Mouse (Mus musculus): ENCODE results near the gene Abhd14a.

Abhd14a gene

DNA sequence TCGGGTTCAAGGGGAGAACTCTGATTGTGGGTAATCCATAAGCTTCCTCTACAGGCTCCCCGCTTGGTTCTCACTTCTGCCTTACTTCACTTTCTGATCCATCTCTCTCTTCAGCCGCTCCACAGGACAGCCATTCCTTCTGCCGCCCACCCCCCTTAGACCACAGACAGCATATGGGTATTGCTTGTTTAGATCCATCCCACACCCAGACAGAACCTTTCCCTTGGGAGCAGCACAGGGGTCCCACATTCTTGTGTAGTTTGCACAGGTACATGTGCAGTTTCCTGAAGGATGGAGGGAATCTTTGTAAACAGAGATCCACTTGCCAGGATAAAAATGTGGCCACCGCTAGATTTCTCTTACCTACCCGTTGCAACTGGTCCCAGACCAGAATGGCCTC lies 4.9 kb upstream of the Abhd14a start:
- no peak for DNase-seq (ENCODE audit: low spot score)

DNA sequence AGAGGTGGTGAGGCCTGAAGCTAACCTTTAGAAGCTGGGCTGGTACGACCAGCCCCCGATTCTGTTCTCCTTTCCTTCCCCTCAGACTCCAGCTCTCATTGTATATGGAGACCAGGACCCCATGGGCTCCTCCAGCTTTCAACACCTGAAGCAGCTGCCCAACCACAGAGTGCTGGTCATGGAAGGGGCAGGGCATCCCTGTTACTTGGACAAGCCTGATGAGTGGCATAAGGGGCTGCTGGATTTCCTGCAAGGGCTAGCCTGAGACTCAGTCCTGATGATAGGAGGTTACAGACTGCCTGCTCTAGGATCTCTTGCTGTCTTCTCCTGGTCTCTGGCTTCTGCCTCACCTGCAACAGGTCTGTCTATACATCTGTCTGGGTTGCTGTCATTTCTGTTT lies 4.4 kb upstream of the Abhd14a start:
- no peak for DNase-seq (ENCODE audit: low spot score)

DNA sequence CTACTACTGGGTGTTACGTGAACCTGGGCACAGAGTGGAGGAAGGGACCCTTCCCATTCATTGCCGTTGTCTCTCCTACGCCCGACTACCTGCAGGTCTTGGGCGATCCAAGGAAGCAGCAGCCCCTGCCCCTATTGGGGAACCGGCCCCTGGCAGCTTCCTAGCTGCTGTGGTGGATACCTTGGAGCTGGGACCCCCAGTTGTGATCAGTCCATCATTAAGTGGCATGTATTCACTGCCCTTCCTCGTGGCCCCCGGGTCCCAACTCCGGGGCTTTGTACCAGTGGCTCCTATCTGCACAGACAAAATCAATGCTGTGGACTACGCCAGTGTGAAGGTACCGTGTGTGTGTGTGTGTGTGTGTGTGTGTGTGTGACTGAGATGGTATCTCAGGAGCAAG lies 3.8 kb upstream of the Abhd14a start:
- no peak for DNase-seq (ENCODE audit: low spot score)

DNA sequence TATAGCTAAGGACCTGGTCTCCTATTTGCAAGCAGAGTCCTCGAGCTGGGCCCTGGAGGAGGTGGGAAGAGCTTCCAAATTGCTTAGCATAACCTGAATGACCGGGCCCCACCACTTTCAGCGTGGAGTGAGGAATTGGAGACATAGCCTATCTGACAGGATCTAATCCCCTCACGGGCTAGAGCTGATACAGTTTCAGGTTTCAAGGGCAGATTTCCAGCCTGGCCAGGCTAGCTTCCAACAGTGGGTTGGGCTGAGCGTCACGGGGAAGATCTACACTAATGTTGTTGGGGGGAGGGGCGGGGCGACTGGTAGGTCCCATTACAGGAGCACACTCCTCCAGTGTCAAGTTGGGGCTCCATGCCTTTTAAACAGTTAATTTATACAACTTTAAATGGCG lies 3.2 kb upstream of the Abhd14a start:
- DNase-seq (ENCODE audit: low spot score) = no peak

DNA sequence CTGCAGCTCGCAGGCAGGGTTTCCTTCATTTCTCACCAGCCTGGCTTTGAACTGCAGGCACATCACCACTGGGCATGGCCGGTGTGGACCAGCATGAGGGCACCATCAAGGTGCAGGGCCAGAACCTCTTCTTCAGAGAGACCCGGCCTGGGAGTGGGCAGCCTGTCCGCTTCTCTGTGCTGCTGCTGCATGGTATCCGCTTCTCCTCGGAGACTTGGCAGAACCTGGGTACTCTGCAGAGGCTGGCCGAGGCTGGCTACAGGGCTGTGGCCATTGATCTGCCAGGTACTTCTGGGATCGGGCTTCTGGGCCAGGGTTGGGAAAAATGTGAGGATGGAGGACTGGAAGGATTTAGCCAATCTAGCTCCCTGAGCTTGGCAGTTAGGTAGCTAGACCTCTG lies 2.5 kb upstream of the Abhd14a start:
- DNase-seq (ENCODE audit: low spot score) = no peak

DNA sequence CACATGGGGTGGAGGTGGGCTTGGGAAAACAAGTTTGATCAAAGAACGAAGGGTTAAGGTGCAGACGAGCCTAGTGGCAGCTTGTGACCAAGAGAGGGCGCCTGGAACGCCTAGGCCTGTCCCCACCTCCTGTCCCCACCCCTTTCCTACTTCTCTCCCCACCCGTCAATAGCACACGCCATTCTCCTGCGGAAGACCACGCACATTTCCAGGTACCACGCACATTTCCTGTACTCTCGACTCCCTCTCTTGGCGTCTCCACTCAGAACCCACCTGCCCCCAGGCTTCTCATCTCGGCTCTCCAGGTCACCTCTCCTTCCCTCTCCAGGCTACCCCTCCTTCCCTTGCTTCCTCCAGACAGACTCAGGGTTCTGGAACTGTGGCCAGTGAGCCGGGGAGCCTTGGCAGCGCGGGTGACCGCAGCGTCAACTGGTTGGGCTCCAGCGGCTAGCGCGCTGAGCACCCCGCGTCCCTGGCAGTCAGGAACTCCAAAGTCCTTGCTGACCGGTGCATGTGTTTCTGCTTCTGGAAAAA lies 1.1 kb upstream of the Abhd14a start:
- peak; percentile 64 for DNase-seq (ENCODE audit: low spot score)

DNA sequence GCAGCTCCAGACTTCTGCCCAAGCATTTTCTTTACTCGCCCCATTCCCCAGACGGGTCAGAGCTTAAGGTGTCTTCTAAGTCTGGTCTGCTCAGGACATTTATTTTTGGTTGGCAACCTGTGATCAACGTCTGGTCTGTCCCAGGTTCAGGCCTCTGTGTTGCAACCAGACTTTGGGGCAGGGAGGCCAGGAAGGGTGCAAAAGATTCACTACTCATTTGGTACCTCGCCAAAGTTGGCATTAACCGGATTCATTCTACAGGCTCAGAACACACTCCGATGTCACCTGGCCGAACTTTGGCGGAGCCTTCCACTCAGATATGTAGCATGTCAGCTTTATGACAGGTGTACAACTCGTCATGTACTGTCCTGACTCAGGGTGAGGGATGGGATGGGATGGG lies 473 bp upstream of the Abhd14a start:
- no peak for DNase-seq (ENCODE audit: low spot score)

DNA sequence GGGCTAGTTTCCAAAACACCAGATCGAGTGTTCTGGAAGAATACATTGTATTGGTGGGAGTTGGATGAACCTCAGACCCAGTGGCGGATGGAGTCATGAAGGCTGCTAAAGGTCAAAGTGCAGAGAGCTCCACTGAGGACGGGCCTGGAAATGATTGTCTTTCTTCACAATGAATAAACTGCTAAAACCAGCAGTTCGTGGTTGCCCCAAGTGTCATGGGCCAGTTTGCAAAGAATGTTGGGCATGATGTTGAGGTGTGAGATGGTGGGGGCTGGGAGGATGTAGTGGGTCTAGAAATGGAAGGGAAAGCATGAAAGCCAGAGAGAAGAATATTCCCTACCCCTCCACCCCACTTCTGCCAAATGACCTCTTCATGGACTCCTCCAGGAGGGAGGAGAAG lies 2.6 kb downstream of the Abhd14a start:
- no peak for DNase-seq (ENCODE audit: low spot score)

DNA sequence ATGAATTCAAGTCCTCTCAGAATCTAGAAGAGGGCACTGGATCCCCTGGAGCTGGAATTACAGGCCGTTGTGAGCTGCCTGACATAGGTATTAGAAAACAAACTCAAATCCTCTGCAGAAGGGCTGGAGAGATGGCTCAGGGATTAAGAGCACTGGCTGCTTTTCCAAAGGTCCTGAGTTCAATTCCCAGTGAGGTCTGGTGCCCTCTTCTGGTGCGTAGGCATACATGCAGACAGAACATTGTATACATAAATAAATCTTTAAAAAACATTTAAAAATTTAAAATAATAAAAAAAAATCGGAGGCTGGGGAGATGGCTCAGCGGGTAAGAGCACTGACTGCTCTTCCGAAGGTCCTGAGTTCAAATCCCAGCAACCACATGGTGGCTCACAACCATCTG lies 4.8 kb downstream of the Abhd14a start:
- DNase-seq (ENCODE audit: low spot score) = no peak

DNA sequence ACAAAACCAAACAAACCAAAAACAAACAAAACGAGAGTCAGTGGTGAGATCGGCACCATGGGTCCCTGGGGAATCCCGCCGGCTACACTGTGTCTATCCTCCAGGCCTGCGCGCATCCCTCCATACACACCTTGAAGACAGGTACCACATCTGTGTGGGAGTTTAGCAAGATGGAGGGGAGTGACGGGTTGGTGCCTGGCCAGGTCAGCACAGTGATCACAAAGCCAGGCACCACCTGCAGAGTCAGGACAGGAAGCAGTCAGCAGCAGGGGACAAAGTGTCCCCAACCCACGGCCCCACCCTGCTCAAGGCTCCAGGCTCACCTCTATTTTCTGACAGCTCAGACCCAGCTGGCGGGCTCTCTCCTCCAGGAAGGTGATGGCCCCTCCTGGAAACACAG lies 10.9 kb downstream of the Abhd14a start:
- DNase-seq (ENCODE audit: low spot score) = no peak

DNA sequence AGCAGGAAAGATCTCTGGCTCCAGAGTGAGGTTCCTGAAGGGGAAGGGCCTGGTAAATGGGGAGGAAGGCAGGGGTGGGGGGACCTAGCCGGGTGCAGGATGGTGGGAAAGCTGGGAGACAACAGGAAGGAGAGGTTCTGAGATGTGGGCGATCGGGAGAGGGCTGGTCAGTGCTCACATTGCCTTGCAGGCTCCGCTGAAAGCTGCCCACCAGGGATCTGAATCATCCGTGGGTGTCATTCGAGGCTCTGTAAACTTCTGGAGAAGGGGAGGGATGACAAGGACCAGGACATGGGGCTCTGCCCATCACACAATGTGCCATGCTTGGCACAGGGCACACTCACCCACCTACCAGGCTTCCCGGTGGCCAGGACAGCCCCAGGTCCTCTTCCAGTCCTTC lies 14.1 kb downstream of the Abhd14a start:
- no peak for DNase-seq (ENCODE audit: low spot score)

DNA sequence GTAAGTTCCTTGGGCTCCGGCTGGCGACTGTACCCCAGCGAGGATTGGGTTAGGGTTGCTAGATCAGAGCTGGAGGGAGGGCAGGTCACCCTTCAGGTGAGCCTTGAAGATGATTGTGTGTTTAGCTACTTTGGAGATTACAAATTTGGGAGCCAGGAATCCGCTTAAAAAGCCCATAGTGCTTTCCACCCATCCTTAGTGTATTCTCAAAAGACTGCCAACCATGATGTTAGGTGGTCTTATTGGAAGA lies 17.5 kb downstream of the Abhd14a start:
- no peak for DNase-seq (ENCODE audit: low spot score)

DNA sequence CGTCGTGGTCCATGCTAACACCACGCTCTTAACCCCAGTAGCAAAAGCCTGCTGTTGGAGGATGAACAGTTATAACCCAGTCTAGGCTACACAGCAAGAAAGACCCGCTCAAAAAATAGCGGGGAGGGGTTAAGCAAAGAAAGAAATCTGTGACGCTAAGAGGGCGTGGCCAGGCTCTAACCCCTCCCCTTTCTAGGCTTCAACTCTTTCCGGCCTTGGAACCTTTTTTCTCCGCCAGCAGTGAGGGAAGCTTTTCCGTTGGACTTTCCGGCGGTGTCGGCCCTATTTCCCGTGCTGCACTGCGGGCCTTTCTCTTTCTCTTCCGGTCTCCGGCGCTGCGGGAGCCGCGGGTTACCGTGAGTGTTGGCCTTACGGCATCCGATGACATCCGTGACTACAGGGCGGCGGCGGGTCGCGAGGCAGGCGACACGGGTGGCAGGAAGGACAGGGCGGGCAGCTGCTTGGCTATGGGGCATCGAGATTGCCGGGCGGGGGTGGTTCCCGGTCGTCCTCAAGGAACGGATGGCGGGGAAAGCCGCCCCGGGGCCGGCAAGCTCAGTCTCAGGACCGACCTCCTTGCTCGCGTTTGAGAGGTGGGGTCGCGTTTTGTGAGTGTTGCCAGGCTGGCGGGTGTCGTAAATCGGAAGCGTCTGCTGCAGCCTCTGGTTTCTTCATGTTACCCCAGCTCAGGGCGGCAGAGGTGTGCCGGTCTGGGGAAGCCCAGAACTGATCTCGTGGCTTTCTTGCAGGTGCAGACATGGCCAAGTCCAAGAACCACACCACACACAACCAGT lies 18.1 kb downstream of the Abhd14a start, which contains the start of gene Rpl29:
Gene Rpl29 (plus strand): TSS at position 234 of the 794 bp plus-strand sequence.
- DNase-seq (ENCODE audit: low spot score) = peak; percentile 94

DNA sequence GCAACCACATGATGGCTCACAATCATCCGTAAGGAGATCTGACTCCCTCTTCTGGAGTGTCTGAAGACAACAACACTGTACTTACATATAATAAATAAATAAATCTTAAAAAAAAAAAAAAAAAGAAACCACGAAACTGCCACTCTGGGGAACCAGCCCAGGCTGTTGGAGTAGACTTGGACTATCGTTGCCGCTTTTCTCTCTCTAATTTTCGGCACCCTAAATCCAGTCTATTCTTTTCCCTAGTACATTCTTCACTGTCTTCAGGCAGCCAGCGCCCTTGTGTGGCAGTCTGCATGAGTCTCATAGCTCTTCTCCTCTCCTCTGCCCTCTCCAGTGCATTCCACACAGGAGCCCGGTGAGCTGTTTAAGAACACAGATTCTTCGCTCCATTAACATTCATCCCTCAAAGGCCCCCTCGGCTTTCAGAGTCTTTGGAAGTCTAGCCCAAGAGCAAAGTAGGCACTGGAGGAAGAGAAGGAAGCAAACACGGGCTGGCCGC lies 18.7 kb downstream of the Abhd14a start:
- no peak for DNase-seq (ENCODE audit: low spot score)

DNA sequence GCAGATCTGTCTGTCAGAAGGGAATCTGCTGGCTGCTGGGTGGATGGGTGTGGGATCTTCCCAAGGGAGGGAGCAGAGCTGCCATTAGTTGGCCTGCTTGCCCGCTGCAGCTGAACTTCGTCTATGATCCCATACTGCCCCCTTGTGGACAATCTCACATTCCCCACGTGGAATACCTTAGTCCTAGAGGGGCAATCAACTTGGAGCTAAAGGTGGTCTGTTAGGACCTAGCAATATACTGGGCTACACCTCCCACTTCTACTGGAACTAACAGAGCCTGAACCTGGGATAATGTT lies 25.7 kb downstream of the Abhd14a start:
- peak; percentile 79 for DNase-seq (ENCODE audit: low spot score)

DNA sequence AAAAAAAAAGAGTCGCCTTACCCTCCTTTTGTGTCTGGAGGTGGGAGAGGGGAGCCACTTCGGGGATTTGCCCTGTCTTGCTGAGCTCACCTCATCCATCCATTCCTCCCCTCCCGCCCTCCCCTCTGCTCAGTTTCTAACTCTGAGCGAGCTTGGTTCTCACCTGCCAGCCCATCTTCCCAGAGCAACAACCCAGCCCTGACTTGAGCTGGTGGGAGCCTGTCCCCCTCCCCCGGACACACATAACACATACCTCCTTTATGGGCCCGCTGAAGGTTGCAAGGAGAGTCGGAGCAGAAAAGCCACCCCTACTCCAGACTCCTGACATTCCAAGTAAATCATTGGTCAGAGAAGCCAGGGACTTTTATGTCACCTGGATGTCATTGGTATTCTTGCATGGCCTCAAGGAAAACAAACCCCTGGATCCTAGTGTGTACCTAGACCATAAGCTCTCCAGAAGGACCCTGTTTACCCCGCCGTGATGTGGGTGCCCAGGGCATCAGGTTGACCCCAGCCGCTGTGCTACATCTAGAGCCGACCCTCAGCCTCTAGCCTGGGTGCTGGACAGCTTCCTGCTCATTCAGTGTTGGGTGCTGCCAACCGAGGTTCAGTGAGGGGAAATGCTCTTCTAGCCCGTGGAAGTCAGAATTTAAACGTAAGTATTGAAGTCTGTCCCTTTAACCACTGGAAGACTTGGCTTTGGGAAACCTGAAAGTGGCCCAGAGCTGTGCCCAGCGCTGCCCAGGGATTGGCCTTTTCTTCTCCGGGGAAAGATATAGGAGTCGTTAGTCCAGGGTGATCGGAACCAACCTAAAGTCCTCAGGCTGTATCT lies 26.2 kb downstream of the Abhd14a start:
- no peak for DNase-seq (ENCODE audit: low spot score)

DNA sequence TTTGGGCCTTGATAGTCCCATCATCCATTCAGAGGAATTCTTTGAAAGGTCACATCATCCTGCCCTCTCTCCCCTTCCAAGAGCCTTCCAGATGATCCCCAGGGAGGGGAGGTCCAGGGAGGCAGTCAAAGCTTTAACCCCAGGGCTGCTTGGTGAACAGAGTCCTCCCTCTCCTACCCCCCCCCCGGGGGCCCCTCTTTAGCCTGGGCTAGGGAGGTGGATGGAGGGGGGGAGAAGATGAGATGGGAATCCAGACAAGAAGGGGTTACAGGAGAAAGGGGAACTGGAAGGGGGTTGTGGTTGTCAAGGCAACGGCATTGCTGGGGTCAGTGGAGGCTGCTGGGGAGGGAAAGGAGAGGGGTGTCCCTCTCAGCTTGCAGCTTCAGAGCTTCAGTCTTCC lies 26.9 kb downstream of the Abhd14a start:
- no peak for DNase-seq (ENCODE audit: low spot score)

DNA sequence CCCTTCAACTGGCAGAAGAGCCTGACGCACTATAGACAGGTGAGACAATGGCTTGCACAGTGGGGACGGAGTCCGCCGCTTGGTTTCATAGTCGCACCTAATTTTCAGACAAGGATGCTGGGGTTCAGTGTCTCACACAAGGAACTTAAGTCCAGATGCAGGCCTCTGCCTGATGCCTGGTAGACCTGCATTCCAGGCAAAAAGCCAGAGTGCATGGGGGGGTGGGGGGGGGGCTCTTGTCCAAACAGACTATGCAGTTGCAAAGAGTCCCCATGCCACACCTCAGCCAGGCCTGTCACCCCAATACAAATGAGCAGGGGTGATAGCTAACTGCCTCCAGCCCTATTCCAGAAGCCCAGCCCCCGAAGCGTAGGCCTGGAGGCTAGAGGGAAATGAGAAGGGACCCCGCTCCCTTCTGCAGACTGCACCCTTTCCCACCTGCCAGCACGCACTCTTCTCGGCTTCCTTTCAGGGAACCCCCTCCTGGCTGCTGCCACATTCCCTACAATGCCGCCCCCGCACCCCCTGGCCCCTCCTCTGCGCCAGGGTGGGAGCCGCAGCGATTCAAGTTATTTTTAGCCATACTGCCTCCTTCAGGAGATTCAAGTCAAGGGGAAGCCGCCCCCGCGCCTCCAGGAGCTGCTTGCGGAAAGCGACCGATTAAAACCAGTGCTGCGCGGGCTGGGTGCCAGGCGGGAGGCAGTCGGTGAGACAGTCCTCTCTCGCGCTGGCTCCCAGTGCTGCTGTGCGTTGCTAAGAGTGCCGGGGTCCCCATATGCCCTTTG lies 29.4 kb downstream of the Abhd14a start:
- peak; percentile 38 for DNase-seq (ENCODE audit: low spot score)

DNA sequence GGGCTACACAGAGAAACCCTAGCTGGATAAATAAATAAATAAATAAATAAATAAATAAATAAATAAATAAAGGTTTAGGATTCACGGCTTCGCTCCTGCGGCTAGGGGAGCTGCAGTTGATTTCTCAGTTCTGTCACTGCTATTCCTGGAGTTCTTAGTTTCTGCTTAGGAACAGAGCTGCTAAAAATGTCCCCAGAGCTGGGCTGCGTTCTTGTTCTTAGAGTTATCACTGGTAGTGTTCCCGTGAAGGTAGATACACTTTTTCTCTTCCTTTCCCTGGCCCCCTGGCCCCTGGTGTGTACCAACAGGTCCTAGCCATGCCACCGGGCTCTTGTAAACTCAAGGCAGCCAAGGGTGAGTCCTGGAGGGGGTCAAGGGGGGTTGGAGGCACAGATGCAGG lies 30.7 kb downstream of the Abhd14a start:
- no peak for DNase-seq (ENCODE audit: low spot score)

DNA sequence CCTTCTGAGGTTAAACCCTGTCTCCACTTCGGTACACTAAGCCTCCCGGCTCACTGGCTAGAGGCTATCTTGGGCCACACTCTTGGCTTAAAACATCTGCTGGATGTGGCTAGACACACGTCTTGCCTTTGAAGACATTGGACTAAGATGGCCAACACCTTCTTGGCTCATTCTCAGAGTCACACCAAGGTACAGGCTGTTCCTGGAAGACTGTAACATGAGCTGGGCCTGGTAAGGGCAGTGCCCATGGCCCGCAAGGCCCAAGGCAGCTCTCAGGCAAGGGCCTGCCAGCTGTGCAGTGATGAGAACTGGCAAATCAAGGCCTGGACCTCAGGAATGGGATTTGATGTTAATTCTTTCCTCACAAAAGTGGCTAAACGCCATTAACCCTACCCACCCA lies 33.9 kb downstream of the Abhd14a start:
- DNase-seq (ENCODE audit: low spot score) = no peak

DNA sequence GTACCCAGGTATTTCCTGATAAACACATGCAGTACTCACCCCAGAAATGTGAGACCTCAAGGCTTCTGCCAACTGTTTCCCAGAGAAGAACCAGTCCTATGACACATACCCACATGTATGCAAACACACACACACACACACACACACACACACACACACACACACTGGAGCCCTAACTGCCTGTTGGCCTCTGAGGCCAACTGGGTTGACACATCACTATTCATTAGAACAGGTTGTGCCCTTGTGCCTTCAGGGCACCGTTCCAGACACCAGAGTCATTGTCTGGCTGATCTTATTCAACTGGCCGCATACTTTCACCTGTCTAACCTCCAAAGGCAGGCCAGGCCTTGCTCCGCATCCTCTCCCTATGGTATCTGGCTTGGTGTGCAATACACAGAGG lies 35.3 kb downstream of the Abhd14a start:
- DNase-seq (ENCODE audit: low spot score) = no peak

DNA sequence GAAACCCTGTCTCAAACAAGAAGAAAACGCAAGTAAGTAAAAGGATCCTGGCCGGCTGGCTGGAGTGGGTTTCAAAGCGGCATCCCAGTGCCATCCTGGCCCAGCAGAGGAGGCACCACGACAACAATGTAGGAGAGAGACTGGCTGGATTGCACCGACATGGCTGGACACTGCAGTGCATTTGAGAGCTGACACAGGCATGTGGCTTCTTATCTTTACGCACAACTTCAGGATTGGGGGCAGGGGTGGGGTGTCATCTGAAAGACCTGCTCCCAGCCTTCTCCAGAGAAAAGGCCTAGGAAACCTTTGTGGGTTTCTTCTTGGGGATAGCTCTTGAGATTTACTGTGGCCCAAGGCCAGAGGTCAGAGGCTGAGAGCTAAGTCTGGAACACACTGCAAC lies 35.7 kb downstream of the Abhd14a start:
- DNase-seq (ENCODE audit: low spot score) = no peak

DNA sequence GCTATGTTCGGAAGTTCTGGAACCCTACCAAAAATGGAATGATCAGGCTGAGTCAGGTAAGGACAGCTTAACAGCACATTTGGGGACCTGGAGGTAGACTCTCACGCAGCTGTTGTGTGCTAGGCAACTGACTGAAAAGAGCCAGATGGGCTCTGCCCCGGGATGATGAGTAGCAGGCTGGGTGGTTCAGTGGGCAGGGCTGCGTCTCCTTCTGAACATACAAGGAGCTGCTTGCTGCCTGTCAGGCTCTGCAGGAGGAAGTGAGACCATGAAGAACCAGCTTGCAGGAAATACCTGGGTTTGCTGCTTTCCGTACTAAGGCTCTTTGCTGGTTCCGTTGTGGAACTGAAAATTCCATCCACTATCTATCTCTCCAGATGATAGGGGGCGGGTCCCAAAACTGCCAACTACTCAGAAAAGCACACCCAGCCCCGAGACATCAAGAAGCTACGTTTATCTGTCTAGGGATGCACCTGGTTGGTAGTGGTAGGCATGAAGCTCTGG lies 36.3 kb downstream of the Abhd14a start:
- DNase-seq (ENCODE audit: low spot score) = no peak

Measured in T-cell, adult 2 months (primary cell).